Mouse (Mus musculus): ENCODE results near the gene Fads1. TPM values are rescaled to one million over a fixed set of nuclear protein-coding genes. Genes with fewer than 3 reads are reported as not detected.

Gene Fads1
- total RNA-seq, 1 experiment from 2014 or later = 5.1 TPM

- ATAC-seq (replicated peaks; ENCODE audit: insufficient number of reproducible peaks, low FRiP score, low TSS enrichment, poor library complexity, severe bottlenecking) = no peak
Measured at GRCm38 (mm10) chr19:10235784-10236565, 53.3 kb downstream of the Fads1 start.

GRCm38 (mm10) chr19:10238477-10238876, 55.8 kb downstream of the Fads1 start:
- ATAC-seq (replicated peaks; ENCODE audit: insufficient number of reproducible peaks, low FRiP score, low TSS enrichment, poor library complexity, severe bottlenecking) = no peak

GRCm38 (mm10) chr19:10239419-10239818, 56.7 kb downstream of the Fads1 start:
- no peak for ATAC-seq (replicated peaks; ENCODE audit: insufficient number of reproducible peaks, low FRiP score, low TSS enrichment, poor library complexity, severe bottlenecking)

GRCm38 (mm10) chr19:10239975-10240653, 57.4 kb downstream of the Fads1 start:
- 0 out of 2 replicates have a peak, but pooled peaks have one; percentile 5 for ATAC-seq (replicated peaks; ENCODE audit: insufficient number of reproducible peaks, low FRiP score, low TSS enrichment, poor library complexity, severe bottlenecking)

GRCm38 (mm10) chr19:10240654-10241305, 58.1 kb downstream of the Fads1 start, which contains the start of gene Myrf:
Gene Myrf, minus strand, starts transcription at chr19:10240748.
- peak; percentile 23; the same call in 1 of the 2 replicates for ATAC-seq (replicated peaks; ENCODE audit: insufficient number of reproducible peaks, low FRiP score, low TSS enrichment, poor library complexity, severe bottlenecking)

GRCm38 (mm10) chr19:10242916-10243315, 60.2 kb downstream of the Fads1 start:
- ATAC-seq (replicated peaks; ENCODE audit: insufficient number of reproducible peaks, low FRiP score, low TSS enrichment, poor library complexity, severe bottlenecking) = no peak

- no peak for ATAC-seq (replicated peaks; ENCODE audit: insufficient number of reproducible peaks, low FRiP score, low TSS enrichment, poor library complexity, severe bottlenecking)
Measured at GRCm38 (mm10) chr19:10244183-10244582, 61.5 kb downstream of the Fads1 start.

Other genes with a start within 250 kb of the Fads1 start
- 676 to 886 TPM (median 682 TPM) in 3 replicates for gene Fth1, start 202.3 kb upstream of the Fads1 start, total RNA-seq (2017)
- gene Best1, start 181.3 kb upstream of the Fads1 start, total RNA-seq (2017) = 0.21 TPM in 1 of 3 replicates, not detected in the others
- 0.39 to 3.0 TPM in 2 of 3 replicates, not detected in the other for gene Rab3il1, start 181.2 kb upstream of the Fads1 start, total RNA-seq (2017)
- gene Fads3, start 141.3 kb upstream of the Fads1 start, total RNA-seq (2017) = 1.1 TPM in 1 of 3 replicates, not detected in the others
- 0.57 to 3.9 TPM (median 1.2 TPM) in 3 replicates for gene Fads2, start 81.1 kb upstream of the Fads1 start, total RNA-seq (2017)
- gene Tmem258, start 21.1 kb downstream of the Fads1 start, total RNA-seq (2017) = 129 to 133 TPM (median 132 TPM) in 3 replicates
- 31.8 to 42.7 TPM (median 41.9 TPM) in 3 replicates for gene Fen1, start 21.3 kb downstream of the Fads1 start, total RNA-seq (2017)
- gene Myrf, start 57.9 kb downstream of the Fads1 start, total RNA-seq (2017) = 0.10 to 2.3 TPM in 2 of 3 replicates, not detected in the other
- 0.39 to 0.43 TPM in 2 of 3 replicates, not detected in the other for gene Dagla, start 122.0 kb downstream of the Fads1 start, total RNA-seq (2017)
- gene Syt7, start 206.2 kb downstream of the Fads1 start, total RNA-seq (2017) = not detected in 3 replicates